Mouse (Mus musculus) testis, adult 2 months (tissue): ENCODE measurements at regions not wholly inside any gene's neighbourhood (a gene's known extent, or its start where the extent isn't known, plus 50 kb on each side); places are given as distances from the start of the nearest gene placed in this dataset.

Experiments
- CTCF ChIP-seq: fragments of 200-500 bp; IDR thresholded peaks from 2 replicates; pipeline ENCODE4 v1.5.1; 2012; ENCODE audit warnings: low read depth, mild to moderate bottlenecking, inconsistent platforms, low read length, moderate library complexity; ENCODE audit not compliant: control insufficient read depth, insufficient read depth, insufficient replicate concordance
- POLR2A ChIP-seq: fragments of 200-500 bp; IDR thresholded peaks from 2 replicates; pipeline ENCODE4 v1.6.1; 2012; ENCODE audit warnings: low read depth, mild to moderate bottlenecking, inconsistent platforms, low read length, moderate library complexity; ENCODE audit not compliant: control insufficient read depth

DNA sequence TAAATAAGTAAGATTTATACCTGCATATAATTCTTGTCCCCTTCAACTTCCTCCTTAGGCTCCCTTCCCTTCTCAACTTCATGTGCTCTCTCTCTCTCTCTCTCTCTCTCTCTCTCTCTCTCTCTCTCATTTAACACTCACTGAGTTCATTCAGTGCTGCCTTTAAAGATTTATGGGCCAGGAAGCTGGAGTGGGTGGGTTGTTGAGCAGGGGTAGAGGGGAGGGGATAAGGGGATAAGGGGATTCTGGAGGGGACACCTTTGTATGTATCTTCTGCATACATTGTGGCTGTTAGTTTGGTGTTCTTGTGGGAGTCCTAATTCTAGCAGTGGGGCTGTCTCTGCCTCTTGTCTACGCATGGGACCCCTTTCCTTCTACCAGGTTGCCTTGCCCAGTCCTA is 138.3 kb downstream of the Otol1 start:
- TF ChIP-seq CTCF (no peak), POLR2A (no peak)
